Mouse (Mus musculus) urinary bladder, postnatal 14 days (tissue): ENCODE measurements around the gene Kpna6.
"Not testable (repeated sequence)": the region's sequence is repeated elsewhere in the genome, so short reads cannot be mapped to it uniquely, and the experiment has no call there.

Experiments
- DNase-seq: peaks from one replicate; pipeline ENCODE4 v3.0.0; 2021; ENCODE audit warnings: low spot score

Kpna6 gene

DNA sequence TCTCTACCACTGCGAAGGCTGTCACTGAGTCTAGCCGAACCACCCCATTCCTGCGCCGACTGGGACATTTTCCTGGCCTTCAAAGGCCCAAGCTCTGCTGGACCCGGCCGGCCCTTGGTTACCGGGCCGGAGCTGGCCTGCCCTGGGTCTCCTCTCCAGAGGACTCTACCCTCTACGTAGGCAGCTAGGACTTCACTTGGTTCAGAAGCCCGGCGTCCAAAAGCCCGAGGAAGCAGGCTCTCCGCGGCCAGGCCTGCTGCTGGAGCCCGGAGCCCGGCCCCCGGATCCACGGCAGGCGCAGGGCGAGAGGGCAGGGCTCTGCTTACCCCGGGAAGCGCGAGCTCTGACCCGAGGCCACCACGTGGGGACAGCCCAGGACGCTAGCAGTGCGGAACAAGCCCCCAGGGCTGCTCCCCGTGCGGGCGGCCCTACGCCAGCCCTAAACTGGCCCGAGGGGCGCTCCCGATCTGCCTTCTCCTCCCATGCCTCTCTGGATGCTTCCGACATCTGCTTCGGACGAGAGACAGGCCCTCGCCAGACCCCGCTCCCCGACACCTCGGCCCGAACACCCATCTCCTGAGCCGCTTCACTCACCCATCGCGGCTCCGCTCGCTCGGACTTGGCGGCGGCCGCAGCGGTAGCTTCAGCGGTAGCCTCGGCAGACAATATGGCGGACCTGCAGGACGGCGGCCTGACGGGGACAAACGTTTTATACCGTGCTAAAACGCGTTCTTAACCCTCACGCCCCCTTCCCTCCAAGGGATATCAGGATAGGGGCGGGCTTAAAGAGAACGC lies at the start of gene Kpna6:
Kpna6 (minus strand) TSS at position 685 of the 795 bp plus-strand sequence.
- DNase-seq = peak; percentile 89

DNA sequence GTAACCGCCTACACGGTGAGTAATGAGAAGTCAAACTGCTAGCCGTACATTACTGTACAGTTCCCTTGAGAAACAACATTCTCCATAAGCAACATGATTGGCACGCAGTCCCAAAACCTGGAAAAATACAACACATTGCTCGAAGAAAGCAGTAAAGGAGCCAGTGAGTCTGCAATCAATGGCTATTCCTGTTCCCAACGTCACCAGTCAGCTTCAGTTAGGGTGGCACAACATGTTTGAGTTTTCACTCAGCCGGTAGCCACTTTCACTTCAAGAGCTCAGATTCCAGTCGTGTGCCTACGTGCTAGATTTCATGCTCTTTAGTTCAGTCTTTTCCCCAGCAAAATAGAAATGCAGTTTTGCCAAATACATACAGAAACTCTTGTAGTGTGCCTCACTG lies 43.7 kb upstream of the Kpna6 start:
- no peak for DNase-seq

DNA sequence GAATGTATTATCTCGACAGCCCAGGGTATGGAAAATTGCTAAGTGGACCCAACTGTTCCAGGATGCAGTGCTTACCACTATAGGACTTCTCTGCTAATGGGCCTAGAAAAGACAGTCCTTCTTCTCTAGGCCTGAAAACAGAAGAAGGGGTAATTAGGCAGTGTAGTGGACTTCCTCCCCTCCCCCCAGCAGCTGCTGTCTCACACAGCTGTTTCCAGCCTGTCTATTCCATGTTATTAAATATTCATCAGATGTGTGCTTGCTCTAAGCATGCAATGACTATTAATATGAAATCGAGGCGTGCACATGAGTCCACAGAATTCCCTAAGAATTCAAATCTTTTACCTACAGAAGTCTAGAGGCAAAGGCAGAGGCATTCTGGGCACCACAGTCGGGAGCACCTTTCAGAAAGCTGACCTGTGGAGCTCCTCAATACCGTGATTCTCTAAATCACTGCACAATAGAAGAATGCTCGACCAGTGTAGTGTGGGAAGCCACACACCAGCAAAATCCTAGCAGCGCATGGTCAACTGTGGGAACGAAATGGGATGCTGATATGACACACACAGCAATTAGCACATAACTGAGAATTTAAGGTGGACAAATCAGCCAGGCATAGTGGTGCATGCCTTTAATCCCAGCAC lies 37.0 kb upstream of the Kpna6 start:
- DNase-seq = no peak

DNA sequence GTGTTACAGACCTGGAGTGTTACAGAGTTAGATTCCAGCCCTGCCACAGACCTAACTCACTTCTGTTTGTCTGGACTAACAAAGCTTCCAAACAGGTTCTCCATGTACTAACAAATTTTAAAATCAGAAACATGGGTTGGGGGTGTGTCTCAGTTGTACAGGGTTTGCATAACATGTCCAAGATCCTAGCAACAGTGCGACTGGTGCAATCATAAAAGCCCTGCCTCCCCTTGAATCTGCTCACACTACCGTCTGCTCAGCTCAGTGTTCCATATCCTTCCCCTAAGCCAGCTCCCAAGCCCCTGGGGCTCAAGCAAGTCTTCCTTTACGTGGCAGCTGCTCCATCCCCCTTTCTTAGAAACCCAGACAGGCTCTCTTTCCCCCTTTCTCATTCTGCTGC lies 34.2 kb upstream of the Kpna6 start:
- DNase-seq = no peak

DNA sequence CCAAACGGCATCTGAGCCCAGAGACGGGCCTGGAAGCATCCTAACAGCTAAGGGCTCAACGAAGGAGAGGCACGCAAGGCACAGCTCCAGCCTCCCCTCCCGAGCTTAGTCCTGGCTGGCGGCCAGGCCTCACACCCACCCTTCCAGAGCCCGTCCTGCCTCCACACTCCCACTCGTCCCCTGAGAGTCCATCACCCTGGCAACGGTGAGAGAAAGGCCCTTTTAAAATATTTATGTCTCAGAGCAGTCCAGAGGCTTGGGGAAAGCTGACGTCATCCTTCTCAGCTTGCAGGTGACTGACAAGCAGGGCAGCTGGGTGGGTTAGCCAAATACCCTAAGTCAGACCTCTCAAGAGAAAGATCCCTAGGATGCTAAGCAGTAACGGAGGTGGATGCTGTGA lies 29.9 kb upstream of the Kpna6 start:
- peak; percentile 46 for DNase-seq

DNA sequence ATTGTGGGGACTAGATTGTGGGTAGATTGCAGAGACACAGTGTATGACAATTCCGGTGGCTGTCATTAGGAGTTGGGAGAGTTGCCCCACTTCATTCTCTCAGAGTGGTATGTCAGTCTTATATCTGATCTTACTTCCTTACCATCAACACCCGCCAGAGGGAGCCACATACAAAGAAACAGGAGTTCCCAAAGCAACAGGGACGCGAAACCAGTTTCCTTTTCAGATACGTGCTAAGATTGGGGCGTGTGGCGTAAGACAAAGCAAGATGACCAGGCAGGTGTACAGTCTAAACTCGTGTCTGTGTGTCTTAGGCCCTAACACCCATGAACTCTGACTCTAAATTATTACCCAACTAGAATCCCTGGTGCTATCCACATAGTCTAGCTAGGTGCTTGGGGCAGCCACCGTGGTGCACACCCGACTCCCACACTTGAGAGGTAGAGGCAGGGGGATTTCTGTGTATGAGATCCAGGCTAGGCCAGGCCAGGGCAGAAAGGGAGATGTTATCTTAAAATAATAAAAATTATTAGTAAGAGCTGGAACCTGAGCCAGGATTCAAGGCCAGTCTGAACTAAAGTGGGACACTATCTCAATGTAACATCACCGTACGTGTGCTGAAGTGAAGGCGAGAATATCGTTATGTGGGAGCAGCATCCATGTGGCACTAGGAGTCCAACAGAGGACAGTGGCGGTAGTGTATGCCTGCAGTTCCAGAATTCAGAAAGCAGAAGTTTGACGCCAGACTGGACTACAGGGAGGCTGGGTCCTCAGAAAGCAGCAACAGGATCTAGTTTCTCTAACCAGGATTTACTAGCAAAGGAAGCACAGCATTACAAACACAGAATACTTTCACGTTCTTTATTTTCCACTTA lies 29.2 kb upstream of the Kpna6 start:
- peak; percentile 88 for DNase-seq

DNA sequence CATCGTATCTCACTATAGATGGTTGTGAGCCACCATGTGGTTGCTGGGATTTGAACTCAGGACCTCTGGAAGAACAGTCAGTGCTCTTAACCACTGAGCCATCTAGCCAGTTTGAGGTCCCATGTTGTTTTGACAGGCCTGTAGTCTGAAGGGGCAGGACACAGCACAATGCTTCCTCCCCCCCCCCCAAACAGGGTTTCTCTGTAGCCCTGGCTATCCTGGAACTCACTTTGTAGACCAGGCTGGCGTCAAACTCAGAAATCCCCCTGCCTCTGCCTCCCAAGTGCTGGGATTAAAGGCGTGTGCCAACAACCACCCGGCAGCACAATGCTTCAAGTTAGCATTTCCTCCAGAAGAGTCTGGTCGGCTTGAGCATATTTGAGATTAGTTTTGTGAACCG lies 28.1 kb upstream of the Kpna6 start:
- not testable (repeated sequence) for DNase-seq

DNA sequence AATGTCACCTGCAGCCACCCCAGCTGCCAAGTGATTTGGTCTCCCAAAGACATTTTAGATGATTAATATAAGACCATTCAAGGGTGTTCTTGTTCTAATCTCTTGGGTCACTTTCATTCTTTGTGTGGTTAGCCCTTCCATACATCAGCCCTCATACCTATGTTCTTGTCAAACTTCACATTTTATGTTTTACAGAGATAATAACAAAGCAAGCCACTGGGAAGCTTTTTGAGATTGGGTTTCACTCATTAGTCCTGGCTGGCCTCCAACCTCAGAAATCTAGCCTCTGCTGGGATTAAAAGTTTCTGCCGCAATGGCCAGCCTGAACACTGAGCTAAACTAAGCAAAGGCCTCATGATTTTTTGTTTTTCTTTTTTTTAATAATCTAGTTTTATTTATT lies 27.6 kb upstream of the Kpna6 start:
- DNase-seq = no peak

DNA sequence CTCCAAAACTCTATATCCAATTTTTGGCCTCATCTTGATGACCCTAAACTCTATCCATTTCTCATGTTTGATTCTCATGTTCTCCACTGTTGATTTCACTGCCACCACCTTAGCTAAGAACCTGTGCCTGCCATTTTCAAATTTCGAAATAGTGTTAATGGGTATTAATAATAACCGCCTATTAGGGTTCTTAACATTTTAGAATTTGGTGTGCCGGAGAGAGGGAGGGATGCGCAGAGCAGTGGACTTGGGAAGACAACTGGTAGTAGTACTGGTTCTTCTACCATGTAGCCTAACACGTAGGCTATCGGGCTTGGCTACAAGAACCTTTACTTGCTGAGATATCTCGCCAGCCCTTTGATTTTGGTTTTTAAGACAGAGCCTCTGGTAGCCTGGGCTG lies 24.6 kb upstream of the Kpna6 start:
- no peak for DNase-seq

DNA sequence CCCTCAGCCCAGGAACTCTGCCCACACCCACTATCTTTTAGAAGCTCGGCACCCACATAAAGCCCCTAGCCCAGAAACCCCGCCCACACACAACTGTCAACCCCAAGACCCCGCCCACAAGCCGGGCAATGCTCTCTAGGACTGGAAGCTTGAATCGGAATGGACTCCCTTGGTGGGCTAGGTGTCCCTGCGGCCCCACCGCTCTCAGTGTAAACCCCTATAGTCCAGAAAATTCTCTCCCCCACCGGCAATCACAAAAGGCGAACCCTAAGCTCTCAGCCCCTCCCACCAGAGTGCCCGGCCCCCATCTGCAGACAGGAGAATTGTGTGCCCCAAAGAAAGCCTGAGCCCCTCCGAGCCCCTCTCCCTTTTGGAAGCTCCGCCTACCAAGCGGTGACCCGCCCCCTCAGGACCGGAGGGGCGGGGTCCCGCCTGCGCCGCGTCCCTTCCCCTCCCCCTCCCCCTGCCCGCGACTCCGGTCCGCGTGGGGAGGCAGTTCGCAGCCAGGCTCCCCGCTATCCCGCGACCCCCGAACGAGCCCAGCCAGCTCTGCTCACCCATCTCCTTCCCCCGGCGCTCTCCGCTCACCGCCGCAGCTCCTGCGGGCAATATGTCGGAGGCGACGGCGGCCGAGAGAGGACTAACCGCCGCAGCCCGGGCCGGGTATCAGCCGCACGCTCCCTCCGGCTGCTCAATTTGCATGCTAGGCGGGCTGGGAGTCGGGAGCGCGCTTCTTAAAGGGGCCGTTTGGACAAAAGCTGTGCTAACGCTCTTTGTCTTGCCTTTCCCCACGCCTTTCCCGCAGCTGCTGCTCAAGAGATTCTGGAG lies 23.8 kb upstream of the Kpna6 start, which contains the start of gene Tmem39b:
Tmem39b (minus strand) TSS at position 681 of the 828 bp plus-strand sequence.
- DNase-seq = peak; percentile 92

DNA sequence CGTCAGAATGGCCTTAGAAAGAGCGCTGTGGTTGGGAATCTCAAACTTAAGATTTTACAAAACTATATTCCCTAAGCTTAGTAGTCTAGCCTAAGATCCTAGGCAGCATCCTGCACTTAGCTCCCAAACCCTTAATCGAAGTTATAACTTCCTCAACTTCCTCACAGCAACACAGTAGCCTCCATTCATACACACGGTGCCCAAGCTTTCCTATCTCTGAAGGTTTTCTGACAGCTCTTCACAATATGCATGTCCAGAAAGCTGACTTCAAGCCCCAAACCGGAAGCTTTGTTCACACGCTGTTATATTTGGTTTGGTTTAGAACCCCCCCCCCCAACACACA lies 23.2 kb upstream of the Kpna6 start:
- DNase-seq = no peak

DNA sequence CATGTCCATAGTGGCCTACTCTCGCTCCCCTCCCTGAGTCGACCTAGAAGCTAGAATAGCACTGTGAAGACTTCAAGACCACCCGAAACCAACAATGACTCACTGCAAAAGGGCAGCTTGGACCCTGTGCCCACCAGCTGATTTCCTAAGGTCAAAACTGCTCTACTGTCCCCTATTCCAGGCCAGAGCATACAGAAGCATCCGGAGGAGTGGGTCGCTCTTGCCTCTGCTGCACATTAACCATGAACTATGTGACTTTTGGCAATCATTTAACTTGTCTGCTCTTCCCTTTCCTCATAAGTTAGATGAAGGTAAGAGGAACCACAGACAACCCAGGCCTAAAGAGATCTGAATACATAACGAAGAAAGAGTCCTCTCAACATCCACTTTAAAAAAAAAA lies 12.0 kb upstream of the Kpna6 start:
- DNase-seq = no peak

DNA sequence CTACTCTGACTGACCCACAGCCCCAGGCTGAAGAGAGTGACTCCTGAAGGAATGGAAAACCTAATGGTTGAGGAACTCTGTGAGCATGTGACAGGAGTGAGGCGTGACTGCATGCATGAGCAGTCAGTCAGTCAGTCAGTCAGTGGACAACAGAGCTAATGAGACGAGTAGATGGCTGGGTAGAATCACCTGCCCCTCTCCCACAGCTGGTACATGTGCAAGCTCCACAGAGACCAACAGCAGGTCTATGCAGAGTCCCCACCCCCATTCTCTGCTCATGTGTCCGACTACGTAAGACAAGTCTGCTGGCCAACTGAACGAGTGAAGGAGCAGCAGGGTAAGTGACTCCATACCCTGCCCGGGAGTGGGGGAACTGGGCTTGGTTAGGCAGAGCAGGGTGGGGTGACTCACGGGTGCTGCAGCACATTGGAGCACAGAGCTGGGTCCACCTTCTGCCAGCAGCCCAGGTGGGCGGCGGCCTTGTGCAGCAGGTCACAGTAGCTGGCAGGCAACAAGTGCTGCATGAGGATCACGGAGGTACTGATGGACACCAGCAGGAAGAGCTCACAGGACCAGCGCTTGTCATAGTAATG lies 11.4 kb upstream of the Kpna6 start:
- DNase-seq = no peak

DNA sequence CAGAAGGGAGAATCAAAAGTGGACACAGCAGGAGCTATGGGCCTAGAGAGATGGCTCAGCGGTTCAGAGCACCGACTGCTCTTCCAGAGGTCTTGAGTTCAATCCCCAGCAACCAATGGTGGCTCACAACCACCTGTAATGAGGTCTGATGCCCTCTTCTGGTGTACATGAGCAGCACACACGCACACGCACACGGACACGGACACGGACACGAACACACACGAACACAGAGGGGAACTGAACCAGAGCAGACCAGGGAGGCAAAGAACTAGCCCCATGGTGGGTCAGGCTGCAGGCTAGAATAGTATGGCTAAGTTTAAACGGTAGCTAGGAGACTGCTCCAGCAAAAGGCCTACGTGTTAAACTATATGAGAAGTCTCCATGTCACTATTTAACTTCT lies 9.3 kb upstream of the Kpna6 start:
- DNase-seq = no peak

DNA sequence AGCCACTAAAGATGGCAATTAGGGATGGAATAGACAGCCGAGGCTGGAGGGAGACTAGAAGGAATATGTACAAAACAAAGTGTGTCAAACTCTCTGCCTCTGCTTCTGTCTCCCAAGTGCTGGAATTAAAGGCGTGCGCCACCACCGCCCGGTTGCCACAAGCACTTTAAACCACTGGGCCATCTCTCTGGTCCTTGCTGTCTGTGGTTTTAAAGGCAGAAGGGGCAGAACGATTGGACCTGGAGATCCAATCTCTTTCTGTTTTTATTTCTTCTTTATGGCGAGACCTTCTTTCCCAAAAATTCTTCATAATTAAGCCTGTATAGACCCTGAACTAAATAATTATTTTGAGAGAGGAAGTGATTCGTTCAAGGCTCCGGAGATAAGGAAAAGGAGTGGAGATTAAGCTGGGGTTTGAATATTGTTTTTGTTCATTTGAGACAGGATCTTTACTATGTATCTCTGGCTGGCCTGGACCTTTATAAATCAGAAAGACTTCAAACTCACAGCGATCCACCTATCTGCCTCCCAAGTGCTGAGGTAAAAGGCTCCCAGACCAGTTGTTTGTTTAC lies 397 bp upstream of the Kpna6 start:
- no peak for DNase-seq

DNA sequence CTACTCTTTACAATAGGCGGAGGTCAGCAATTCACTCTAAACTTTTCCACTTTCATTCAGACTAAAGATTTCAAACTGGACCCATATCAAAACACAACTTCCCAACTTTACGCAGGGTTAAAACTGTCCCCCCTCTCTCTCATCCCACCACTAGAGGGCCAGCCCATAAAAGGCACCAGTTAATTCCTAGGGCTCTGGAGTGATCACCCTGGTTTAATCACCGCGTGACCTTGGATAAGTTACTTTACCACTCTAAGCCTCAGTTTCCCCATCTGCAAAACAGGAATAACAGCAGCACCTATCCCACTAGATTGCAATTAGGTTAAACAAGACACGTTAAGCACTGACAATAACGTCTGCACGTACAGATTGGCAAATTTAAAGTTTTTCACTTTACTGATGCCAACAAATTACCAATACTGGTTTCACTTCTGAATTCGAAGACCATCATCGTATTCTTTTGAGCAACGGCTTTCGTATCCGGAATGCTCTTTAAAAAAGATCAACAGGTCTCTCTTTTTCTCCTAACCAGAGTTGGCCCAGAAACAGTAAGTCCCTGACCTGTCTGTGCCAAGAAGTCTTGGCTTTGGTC lies 980 bp downstream of the Kpna6 start:
- DNase-seq = peak; percentile 57

DNA sequence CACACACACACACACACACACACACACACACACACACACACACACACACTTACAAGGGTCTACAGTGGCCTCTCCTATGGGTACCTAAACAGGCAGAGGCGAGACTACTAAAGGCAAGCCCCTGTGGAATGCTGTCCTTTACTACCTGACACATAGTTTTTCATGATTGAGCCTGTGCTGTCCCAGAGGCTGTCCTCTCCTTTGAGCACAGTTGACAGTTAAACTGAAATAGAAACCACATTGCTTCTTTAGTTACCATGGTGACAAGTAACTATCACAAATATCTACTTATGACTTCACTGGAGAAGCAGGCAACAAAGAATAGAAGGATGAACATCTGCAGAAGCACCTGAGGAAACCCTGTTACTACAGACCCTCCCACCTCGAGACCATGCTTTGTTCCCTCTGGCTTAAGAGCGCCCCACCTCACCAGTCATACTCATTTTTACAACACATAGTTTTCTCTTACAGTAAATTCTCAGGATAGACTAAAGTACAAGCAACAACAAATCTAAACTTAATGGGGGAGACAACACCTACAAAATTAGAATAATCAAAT lies 10.2 kb downstream of the Kpna6 start:
- DNase-seq = no peak

DNA sequence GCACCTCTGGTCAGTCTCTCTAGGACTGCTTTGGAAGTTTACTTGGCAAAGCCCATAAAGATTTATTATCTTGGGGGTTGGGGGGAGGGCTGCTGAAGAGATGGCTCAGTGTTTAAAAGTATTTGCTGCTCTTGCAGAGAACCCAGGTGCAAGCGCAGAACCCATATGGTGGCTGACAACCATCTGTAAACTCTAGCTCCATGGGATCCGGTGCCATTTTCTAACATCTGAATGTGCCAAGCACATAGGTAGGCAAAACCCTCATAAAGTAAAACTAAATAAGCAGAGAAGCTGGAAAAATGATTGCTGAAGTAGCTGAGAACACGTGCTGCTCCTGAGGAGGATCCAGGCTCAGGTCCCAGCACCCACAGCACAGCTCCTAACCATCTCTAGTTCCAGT lies 11.0 kb downstream of the Kpna6 start:
- DNase-seq = no peak

DNA sequence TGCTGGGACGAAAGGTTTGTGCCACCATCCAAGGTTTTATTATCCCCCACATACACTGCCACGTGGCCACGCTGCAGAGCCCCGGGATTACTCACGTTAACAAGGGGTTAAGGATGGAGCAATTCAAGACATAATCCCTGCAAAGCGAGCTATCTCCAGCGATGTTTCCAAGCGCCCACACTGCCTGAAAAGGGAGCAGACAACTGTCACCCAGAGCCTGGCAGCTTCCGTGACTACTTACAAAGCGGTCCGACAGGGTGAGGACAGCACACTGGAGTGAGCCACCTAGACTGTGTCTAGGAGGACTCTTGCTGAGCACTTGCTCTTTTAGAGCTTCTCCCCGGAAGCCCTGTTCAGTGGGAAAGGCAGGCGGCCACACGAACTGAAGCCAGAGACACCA lies 17.8 kb downstream of the Kpna6 start:
- no peak for DNase-seq

DNA sequence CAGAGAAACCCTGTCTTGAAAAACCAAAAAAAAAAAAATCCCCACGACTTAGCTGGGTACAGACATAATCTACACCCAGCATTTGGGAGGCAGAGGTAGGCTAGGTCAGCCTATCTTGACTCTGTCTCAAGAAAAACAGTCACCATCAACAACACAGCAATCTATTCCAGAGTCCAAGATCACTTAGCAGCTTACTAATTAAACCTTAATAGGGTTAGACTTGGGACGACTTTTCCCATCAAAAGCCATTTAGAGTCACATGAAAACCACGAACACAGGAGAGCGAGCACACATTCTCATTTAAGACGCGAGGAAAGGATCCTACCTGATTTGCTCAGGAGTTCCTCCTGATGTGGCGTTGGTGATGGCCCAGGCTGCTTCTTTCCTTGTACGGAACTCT lies 22.2 kb downstream of the Kpna6 start:
- no peak for DNase-seq

DNA sequence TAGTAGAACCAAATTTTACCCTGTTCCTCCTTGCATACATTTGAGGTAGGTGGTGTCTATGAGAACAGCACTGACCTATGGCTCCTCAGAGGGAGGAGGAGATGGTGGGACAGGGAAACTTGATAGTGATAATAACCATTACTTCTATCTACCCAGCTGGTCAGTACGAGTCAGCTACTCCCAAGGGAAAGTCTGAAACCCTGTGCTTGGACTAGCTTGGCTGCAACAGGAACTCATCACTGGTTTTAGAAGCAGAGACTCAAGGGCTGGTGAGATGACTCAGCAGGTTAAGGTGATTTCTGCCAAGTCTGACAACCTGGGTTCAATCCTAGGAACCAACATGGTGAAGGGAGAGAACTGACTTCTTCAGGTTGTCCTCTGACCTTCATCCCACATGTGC lies 23.9 kb downstream of the Kpna6 start:
- DNase-seq = no peak
